Mouse (Mus musculus): ENCODE measurements at regions not wholly inside any gene's neighbourhood (a gene's known extent, or its start where the extent isn't known, plus 50 kb on each side); places are given as distances from the start of the nearest gene placed in this dataset.

- H3K9ac ChIP-seq (replicated peaks), result no peak overlapping the region
- H3K36me3 ChIP-seq (replicated peaks; ENCODE audit: insufficient read depth, low read length), result no peaks in the 10 kb centered on the region
- TF ChIP-seq EP300 (IDR thresholded peaks at IDR 0.05; ENCODE audit: low read depth) (peak; percentile 79), CTCF (IDR thresholded peaks at IDR 0.05; ENCODE audit: low read depth) (no peak)
- DNase-seq (peak; percentile 41), ATAC-seq (peak; percentile 95)
- no peaks in the 10 kb centered on the region for H3K4me1 ChIP-seq (ENCODE audit: insufficient read depth)
- H3K4me3 ChIP-seq (ENCODE audit: low read depth, low read length), result no peak overlapping the region
- H3K27ac ChIP-seq (ENCODE audit: low read depth), result peak overlapping the region; percentile 80
- no peaks in the 10 kb centered on the region for H3K27me3 ChIP-seq (ENCODE audit: insufficient read depth, low read length)
- no peaks in the 10 kb centered on the region for H3K9me3 ChIP-seq (ENCODE audit: low read length)
- 56% methylated on average over 18 of the region's 18 CpGs for WGBS (ENCODE audit: insufficient replicate concordance)
- H3K4me2 ChIP-seq (ENCODE audit: low read depth, low read length), result peak overlapping the region; percentile 11; the same call in 1 of the 2 replicates
Measured at GRCm38 (mm10) chr7:128854690-128855343, 110.1 kb downstream of the Sec23ip start.

- no peak overlapping the region for H3K9ac ChIP-seq (replicated peaks)
- no peak overlapping the region for H3K27ac ChIP-seq (ENCODE audit: low read depth)
- no peaks in the 10 kb centered on the region for H3K27me3 ChIP-seq (ENCODE audit: insufficient read depth, low read length)
- H3K4me2 ChIP-seq (ENCODE audit: low read depth, low read length), result no peak overlapping the region
- 0 out of 2 replicates have a peak, but pooled peaks have one; percentile 8 for ATAC-seq
- H3K4me3 ChIP-seq (ENCODE audit: low read depth, low read length), result no peak overlapping the region
- DNase-seq, result peak; percentile 75
- H3K36me3 ChIP-seq (replicated peaks; ENCODE audit: insufficient read depth, low read length), result no peaks in the 10 kb centered on the region
- H3K4me1 ChIP-seq (ENCODE audit: insufficient read depth), result no peaks in the 10 kb centered on the region
- 7% methylated on average over 3 of the region's 3 CpGs for WGBS (ENCODE audit: insufficient replicate concordance)
- TF ChIP-seq CTCF (IDR thresholded peaks at IDR 0.05; ENCODE audit: low read depth) (peak; percentile 90), EP300 (IDR thresholded peaks at IDR 0.05; ENCODE audit: low read depth) (no peak)
- H3K9me3 ChIP-seq (ENCODE audit: low read length), result no peaks in the 10 kb centered on the region
Measured at GRCm38 (mm10) chr7:128860141-128860540, 115.4 kb downstream of the Sec23ip start.

GRCm38 (mm10) chr7:128860709-128861108, 116.0 kb downstream of the Sec23ip start:
- Histone ChIP-seq H3K4me3 (ENCODE audit: low read depth, low read length) (no peak overlapping the region), H3K27ac (ENCODE audit: low read depth) (no peak overlapping the region), H3K27me3 (ENCODE audit: insufficient read depth, low read length) (no peaks in the 10 kb centered on the region), H3K9me3 (ENCODE audit: low read length) (no peaks in the 10 kb centered on the region), H3K9ac (replicated peaks) (no peak overlapping the region), H3K36me3 (replicated peaks; ENCODE audit: insufficient read depth, low read length) (no peaks in the 10 kb centered on the region), H3K4me1 (ENCODE audit: insufficient read depth) (no peaks in the 10 kb centered on the region), H3K4me2 (ENCODE audit: low read depth, low read length) (no peak overlapping the region)
- DNase-seq, result no peak
- TF ChIP-seq EP300 (IDR thresholded peaks at IDR 0.05; ENCODE audit: low read depth) (no peak), CTCF (IDR thresholded peaks at IDR 0.05; ENCODE audit: low read depth) (no peak)
- ATAC-seq, result no peak
- 76% methylated on average over 4 of the region's 4 CpGs for WGBS (ENCODE audit: insufficient replicate concordance)

- Histone ChIP-seq H3K4me1 (ENCODE audit: insufficient read depth) (no peaks in the 10 kb centered on the region), H3K4me2 (ENCODE audit: low read depth, low read length) (no peak overlapping the region), H3K36me3 (replicated peaks; ENCODE audit: insufficient read depth, low read length) (no peaks in the 10 kb centered on the region), H3K9me3 (ENCODE audit: low read length) (no peaks in the 10 kb centered on the region), H3K27me3 (ENCODE audit: insufficient read depth, low read length) (no peaks in the 10 kb centered on the region), H3K27ac (ENCODE audit: low read depth) (no peak overlapping the region), H3K4me3 (ENCODE audit: low read depth, low read length) (no peak overlapping the region), H3K9ac (replicated peaks) (no peak overlapping the region)
- WGBS (ENCODE audit: insufficient replicate concordance), result 74% methylated on average over 8 of the region's 8 CpGs
- DNase-seq (no peak), ATAC-seq (no peak)
- TF ChIP-seq CTCF (IDR thresholded peaks at IDR 0.05; ENCODE audit: low read depth) (no peak), EP300 (IDR thresholded peaks at IDR 0.05; ENCODE audit: low read depth) (no peak)
Measured at GRCm38 (mm10) chr7:128861376-128861775, 116.6 kb downstream of the Sec23ip start.

- Histone ChIP-seq H3K9ac (replicated peaks) (no peak overlapping the region), H3K4me1 (ENCODE audit: insufficient read depth) (no peaks in the 10 kb centered on the region), H3K4me2 (ENCODE audit: low read depth, low read length) (no peak overlapping the region), H3K27me3 (ENCODE audit: insufficient read depth, low read length) (no peaks in the 10 kb centered on the region), H3K27ac (ENCODE audit: low read depth) (no peak overlapping the region), H3K9me3 (ENCODE audit: low read length) (no peaks in the 10 kb centered on the region), H3K36me3 (replicated peaks; ENCODE audit: insufficient read depth, low read length) (no peaks in the 10 kb centered on the region), H3K4me3 (ENCODE audit: low read depth, low read length) (no peak overlapping the region)
- ATAC-seq, result no peak
- no peak for DNase-seq
- 68% methylated on average over 2 of the region's 2 CpGs for WGBS (ENCODE audit: insufficient replicate concordance)
- TF ChIP-seq EP300 (IDR thresholded peaks at IDR 0.05; ENCODE audit: low read depth) (no peak), CTCF (IDR thresholded peaks at IDR 0.05; ENCODE audit: low read depth) (no peak)
Measured at GRCm38 (mm10) chr7:128868799-128869198, 124.1 kb downstream of the Sec23ip start.

- no peak for ATAC-seq
- Histone ChIP-seq H3K36me3 (replicated peaks; ENCODE audit: insufficient read depth, low read length) (no peaks in the 10 kb centered on the region), H3K27me3 (ENCODE audit: insufficient read depth, low read length) (no peaks in the 10 kb centered on the region), H3K9ac (replicated peaks) (no peak overlapping the region), H3K4me3 (ENCODE audit: low read depth, low read length) (no peak overlapping the region), H3K27ac (ENCODE audit: low read depth) (no peak overlapping the region), H3K9me3 (ENCODE audit: low read length) (no peaks in the 10 kb centered on the region), H3K4me2 (ENCODE audit: low read depth, low read length) (no peak overlapping the region), H3K4me1 (ENCODE audit: insufficient read depth) (no peaks in the 10 kb centered on the region)
- DNase-seq, result no peak
- TF ChIP-seq EP300 (IDR thresholded peaks at IDR 0.05; ENCODE audit: low read depth), result no peak
- TF ChIP-seq CTCF (IDR thresholded peaks at IDR 0.05; ENCODE audit: low read depth), result peak; percentile 22
- WGBS (ENCODE audit: insufficient replicate concordance), result 64% methylated on average over 3 of the region's 3 CpGs
Measured at GRCm38 (mm10) chr7:128884015-128884414, 139.3 kb downstream of the Sec23ip start.

Data from liver, postnatal 0 days (tissue).